Mouse (Mus musculus) left cerebral cortex, postnatal 36 days (tissue): ENCODE results near the gene Gng12. TPM values are rescaled to one million over a fixed set of nuclear protein-coding genes. Genes with fewer than 3 reads are reported as not detected.

ENCODE experiments used
- DNase-seq, 2 experiments: peaks; one replicate each; pipeline ENCODE4 v3.0.0; 2021 to 2022; ENCODE audit warnings: low spot score in 2 of 2, mixed read lengths in 1 of 2
- intact Hi-C: fragments of 180-260 bp; cut with DNase I; formaldehyde crosslinking; loops from one replicate; pipeline ENCODE4 v1.15.1; 2025
- total RNA-seq, 2 experiments: library from RNA; stranded (reverse); gene quantifications; 2 replicates each; pipeline ENCODE4 v1.2.3; 2021

The Gng12 gene
- total RNA-seq, 2 experiments from 2014 or later: 55.8 to 69.6 TPM

DNA sequence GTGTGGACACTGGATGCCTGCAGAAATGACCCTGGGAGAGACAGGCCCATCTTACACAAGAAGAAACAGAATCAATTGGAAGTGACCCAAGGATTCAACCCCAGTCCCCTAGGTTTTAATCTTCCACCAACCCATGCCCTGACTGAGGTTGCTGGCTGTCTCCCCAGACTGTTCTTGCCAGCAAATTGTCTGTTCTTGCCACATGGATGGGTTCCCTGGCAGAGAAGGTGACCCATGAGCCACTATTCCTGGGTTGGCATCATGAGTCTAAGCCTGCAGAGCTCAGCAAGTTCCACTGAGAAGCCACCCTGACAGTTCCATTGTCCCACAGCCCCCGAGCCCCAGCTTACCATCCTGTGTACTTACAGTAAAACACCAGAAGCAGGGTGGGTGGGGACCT, 85.7 kb downstream of the Gng12 start:
- intact Hi-C loops: no loop called here
- DNase-seq: no peak

DNA sequence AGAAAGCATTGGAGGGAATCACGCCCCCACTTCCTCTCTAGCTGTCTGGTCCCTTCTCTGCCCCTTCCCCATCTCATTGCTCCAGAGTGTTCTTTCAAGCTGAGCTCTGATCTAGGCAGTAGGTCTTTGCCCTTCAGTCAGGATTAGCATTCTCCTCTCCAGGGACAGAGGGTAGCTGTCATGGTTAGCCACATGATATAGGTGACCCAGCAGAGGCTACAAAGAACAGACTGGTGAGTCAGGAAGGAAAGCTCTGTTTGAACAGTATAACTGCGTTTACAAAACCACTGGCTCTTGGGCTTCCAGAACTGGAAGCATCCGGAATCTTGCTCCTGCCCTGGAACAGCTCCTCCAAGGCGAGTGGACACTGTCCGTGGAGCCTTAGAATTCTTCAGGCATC, 87.9 kb downstream of the Gng12 start:
- intact Hi-C loops: no loop called here
- DNase-seq: no peak

DNA sequence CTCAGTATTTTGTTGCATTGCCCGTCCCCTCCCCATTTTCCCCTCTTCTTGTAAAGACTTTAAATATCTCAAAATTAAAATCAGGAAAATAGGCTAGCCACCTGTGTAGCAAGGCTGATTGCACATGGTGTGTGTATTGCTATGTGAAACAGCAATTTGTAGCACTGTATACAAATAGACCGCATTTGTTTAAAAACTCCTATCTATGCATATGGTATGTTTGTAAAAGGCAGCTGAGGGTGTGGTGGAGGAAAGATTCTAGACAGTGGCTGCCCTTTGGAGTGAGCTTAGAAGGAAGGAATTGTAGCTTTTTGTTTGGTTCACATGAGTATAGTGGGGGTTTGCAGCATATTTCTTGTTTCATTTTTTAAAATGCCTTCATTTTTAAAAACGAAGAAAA, 88.5 kb downstream of the Gng12 start:
- intact Hi-C loops: no loop called here
- no peak for DNase-seq

DNA sequence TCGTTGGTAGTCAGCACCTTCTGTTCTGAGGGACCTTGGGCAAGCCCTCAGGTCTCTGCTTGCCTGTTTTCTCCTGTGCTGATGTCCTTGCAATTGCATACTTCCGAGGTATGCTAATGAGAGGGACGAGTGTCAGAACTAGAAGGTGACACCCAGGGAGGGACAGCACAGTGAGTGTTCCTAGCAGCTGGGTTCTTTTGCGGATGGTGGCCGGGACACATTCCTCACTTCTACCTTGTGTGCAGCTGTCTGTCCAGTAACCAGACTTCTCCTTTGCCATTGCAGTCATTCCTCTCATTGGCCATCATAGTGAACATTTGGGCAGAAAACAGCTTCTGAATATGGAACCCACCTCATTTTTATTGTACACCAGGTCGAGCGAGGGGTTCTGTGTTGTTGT, 89.3 kb downstream of the Gng12 start:
- DNase-seq: no peak
- intact Hi-C loops: no loop called here

DNA sequence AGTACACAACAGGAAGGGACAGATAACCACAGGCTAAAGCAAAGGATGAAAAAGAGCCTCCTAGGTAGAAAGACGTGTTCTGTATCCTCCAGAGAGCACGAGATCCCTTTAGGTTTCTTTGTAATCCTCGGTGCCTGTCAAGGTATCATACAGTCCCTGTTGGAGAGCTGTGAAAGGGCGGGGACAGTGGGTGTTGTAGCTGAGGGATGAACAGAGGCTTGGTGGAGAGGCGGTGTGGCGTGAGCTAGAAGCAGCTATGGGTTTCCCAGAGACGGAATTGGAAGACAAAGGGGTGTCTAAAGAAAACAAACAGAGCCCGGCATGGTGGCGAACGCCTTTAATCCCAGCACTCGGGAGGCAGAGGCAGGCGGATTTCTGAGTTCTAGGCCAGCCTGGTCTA, 89.9 kb downstream of the Gng12 start:
- intact Hi-C loops: no loop called here
- DNase-seq: no peak

DNA sequence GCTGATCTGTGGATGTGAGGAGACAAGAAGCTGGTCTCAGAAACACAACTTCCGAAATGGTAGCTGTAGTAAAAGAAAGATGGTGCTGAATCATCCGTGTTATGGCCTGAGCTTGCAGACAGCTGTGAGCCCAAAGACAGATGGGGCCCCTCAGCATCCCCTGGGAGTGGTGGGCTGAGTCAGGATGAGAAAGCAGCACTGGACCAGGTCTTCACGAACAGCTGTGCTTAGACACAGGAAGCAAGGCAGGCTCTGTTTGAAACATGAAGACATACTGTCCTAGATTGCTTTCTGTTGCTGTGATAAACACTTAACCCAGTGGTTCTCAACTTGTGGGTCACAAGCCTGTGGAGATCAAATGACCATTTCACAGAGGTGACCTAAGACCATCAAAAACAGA, 91.4 kb downstream of the Gng12 start:
- no peak for DNase-seq

DNA sequence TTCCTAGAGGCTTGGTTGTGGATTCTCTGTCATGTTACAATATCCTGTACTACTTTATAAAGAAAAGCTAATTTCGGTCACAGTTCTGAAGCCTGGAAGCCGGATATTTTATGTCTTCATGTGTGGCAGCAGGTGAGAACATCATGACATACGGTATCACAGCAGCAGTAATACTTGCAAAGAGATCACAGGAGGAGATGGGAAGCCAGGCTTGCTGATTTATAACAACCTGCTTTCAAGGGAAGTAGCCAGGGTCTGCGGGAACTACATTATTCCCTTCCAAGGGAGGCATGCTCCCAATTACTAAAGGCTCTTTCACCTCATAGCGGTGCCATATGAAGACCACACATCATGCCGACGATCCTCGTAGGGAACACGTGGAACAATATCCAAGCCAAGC, 92.2 kb downstream of the Gng12 start:
- no peak for DNase-seq
- intact Hi-C loops: no loop called here

More for the DNA sequence above, 91.4 kb downstream of the Gng12 start:
- intact Hi-C loops: no loop called here

DNA sequence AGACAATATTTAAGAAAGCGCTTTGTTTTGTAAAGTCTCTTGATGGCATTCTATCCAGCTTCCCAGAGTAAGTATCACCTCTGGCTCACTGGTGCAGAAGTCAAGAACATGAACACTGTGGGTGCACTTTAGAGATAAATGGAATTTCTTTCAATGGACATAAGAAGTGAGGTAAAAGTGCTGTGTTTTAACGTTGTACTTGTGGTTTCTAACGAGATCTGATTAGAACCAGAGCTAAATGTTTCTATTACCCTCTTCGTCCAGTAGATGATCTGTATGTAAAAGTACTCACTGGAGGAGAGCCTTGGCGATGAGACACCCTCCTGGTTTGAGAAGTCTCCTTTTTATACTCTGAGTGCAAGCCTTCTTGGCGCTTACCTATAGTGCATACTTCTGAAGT, 92.8 kb downstream of the Gng12 start:
- no peak for DNase-seq
- intact Hi-C loops: no loop called here

DNA sequence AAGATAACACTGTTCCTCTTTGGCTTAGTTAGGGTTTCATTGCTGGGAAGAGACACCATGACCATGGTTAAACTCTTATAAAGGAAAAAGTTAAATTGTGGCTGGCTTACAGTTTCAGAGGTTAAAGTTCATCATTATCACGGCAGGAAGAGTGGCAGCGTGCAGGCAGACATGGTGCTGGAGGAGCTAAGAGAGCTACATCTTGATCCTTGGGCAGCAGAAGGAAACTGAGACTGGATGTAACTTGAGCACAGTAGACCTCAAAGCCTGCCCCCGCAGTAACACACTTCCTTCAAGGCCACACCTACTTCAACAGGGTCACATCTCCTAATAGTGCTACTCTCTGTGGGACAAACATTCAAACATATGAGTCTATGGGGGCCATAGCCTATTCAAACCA, 93.3 kb downstream of the Gng12 start:
- intact Hi-C loops: no loop called here
- no peak for DNase-seq

DNA sequence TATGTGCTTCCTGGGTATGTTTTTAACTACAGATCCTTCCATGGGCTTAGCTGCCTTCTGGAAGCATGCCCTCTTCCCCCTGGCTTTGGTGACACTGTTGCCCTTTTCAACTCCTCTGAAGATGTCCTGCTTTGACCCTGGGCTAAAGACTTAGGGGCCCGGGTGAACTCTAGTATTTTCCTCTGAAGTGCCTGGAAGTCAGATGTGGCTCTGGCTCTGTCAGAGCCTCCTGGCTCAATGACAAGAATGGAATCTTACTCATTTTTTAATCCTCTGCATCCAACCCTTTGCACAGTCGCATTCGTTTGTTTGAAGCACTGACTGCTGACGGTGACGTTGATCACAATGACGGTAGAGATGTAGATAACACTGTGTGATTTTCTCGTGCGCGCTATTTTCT, 96.0 kb downstream of the Gng12 start:
- intact Hi-C loops: no loop called here
- DNase-seq: no peak

DNA sequence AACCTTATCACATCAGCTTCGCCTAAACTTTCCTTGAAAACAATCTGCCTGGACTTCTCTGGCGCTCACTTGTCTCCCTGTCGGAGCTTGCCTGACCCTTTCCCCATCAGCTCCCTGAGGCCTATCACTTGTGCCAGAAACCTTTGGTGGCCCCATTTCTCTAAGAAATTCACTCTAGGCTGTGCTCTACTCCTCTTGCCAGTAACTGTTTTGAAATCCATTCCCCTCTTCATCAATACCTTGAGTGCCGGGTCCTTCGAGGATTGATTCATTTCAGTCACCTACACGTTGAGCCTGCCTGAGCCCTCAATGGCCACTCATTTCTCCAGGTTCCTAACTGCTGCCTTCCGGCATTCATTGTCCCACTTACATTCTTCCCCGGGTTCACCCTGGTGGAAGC, 96.6 kb downstream of the Gng12 start:
- intact Hi-C loops: no loop called here
- DNase-seq: no peak

DNA sequence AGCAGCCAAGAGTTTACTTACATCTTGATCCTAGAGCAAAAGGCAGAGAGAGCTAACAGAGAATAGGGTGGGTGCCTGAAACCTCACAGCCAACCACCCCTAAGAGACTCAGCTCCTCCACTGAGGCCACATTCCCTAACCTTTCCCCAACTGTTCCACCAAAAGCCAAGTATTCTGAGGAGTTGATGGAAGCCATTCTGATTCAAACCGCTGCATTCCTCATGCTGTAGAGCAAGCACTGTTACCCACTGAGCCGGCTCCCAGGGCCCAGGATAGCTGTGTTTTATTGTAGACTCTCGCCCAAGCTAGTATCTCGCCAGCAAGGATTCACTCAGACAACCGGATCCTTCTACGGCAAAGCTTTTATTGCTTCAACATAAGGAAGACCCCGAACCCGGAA, 98.8 kb downstream of the Gng12 start:
- intact Hi-C loops: no loop called here
- no peak for DNase-seq

DNA sequence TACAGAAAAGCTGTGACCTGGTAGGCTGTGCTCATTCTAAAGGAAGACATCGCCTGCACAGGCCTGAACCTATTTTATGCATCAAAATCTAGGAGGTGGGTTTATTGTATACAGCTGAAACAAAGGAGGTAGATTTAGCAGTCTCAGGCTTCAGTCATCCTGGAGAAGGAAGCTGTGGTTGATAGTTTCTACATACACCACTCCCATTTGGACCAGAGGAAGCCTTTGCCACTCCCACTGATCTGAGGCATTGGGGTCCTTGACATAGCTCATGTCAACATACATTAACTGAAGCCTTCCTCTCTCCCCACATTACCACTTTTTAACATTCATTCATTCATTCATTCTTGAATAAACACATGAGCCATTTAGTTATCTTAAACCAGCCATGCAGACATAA, 99.6 kb downstream of the Gng12 start:
- intact Hi-C loops: no loop called here
- DNase-seq: no peak

DNA sequence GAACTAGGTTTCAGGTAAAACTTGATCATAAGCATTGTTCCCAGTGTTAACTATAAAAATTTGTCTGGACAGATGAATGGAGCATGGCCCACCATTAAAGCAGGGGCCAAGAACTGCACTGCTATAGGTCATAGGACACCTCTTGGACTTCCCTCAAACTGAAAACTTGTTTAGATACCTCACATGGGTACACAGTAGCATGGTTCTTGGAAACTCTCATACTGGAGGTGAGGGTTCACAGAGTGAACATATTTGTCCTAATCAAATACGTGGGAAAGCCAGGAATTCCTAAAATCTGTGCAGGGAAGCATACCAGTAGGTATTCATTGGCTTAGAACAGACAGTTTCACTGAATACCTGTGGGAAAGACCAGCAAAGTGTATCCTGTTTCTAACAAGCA, 100.1 kb downstream of the Gng12 start:
- DNase-seq: no peak
- intact Hi-C loops: no loop called here

DNA sequence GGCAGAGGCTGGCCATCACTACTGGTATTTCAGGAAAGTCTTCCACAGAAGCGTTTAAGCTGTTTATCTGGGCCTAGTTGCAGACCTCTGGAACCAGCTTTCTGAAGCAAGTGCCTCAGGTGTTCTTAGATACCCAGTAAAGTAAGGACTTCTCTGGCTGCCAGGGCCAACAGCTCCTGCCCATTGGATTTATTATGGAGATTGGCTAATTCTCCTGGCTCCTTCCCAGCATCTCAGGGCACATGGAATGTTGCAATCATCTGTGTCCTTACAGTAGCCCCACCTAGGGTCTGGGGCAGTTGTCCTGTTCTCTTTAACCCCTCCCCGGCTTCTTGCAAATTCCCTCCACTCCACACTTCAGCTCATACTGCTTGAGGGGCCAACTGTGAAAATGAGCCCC, 102.4 kb downstream of the Gng12 start:
- intact Hi-C loops: no loop called here
- no peak for DNase-seq

DNA sequence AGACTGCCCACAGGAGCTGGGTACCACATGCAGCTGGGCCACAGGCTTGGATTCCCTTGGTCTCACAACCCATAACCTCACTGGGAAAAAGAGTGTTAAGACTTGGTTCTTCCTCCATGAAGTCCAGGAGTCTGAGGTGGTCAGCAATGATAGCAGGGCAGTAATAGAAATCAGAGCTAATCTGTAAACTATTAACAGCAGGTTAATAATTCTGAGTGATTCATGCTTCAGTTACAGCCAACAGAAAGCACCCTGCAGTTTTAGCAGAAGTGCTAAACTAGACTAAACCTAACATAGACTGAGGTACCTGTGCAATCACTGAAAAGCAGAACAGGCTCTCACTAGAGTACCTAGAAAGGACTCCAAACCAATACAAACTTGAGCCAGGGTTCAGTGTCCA, 103.6 kb downstream of the Gng12 start:
- intact Hi-C loops: no loop called here

DNA sequence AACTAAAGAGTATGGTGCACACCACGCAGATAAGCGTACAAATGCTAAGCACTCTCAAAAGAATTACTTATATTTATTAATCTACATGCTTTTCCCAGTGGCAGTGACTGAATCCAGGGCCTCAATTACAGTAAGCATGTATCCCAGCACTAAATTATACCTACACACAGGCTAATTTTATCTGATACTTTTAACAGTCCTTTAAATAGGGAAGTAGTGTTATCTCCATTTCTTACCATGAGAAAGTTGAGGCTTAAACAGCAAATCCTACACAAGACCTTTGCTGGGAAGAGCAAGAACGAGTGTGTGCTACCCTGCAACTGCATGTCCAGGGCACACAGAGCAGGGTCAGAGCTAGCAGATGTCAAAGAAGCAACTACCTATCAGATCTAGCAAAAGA, 113.7 kb downstream of the Gng12 start:
- intact Hi-C loops: no loop called here

More for the DNA sequence above, 103.6 kb downstream of the Gng12 start:
- DNase-seq: no peak

DNA sequence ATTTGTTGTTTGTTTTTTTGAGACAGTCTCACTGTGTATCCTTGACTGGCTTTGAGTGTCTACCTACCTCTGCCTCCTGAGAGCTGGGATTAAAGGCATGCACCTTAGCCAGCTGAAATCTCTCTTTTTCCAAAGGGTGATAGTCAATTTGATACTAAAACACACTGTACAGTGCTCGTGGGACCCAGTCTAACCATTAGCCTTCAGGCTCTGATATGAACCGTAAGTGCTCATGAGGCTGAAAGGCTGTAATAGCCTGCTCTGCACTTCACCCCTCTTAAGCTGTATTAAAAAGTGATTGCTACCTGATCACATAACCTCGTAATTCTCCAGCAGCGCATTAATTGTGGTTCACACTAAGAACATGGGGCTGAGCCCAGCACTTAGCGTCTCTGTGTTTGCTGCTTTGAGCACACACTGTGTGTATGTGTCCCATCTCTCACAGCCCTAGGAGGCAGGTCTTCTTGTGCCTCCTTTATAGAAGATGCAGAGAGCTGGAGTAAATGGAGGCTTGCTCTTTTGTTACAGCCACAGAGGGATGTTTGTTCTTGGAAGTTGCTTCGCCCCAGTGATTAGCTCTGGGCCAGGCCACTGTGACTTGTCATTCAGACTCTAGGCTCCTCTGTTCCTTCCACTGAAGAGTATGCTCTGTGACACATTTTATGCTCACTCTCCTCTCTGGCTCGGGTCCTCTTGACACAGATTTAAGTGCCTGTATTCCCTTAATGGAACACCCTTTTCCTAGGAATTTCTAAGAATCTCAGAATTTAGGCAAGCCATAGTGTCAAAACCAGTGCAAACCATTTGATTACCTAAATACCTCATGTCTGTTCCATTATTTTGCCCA, 114.4 kb downstream of the Gng12 start:
- intact Hi-C loops: no loop called here
- no peak for DNase-seq

More for the DNA sequence above, 113.7 kb downstream of the Gng12 start:
- no peak for DNase-seq

DNA sequence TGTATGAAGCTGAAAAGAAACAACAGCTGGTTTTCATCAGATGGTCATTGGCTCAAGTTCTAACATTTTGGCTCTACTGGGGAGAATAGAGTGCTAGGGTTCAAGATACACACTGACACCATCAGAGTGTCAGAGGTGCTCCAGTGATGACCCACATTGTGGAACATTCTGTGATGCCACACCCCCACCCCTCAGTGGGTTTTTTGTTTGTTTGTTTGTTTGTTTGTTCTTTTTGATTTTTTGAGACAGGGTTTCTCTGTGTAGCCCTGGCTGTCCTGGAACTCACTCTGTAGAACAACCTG, 115.0 kb downstream of the Gng12 start:
- intact Hi-C loops: no loop called here
- DNase-seq: no peak

DNA sequence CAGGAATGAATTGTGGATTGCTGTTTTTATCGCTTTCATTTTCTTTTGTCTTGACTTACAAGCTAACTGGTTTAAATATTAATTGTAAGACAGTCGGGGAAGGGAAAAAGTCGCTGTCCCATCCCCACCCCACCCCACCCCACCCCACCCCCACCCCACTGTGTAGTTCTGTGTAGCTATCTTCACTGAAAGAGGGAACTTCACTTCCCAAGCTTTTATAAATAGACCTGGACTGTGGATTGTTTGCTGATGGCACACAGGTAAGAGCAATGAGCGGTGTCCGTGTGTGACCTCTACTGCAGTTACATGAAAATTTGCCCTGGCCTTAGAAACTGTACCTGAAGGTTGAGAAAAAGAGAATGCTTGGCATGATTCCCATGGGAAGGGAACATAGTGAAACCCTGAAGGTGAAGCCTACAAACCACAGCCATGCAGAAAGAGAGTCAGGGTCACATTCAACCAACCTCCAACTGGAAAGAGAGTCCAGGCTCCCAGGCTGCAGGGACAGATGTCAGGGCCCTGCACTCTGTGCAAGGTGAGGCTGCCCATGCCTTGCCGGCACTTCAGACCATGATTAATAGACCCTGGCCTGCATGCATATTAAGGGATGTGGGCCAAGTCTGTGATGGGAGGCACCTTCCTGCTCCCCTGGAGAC, 117.2 kb downstream of the Gng12 start:
- DNase-seq: no peak
- intact Hi-C loops: no loop called here

DNA sequence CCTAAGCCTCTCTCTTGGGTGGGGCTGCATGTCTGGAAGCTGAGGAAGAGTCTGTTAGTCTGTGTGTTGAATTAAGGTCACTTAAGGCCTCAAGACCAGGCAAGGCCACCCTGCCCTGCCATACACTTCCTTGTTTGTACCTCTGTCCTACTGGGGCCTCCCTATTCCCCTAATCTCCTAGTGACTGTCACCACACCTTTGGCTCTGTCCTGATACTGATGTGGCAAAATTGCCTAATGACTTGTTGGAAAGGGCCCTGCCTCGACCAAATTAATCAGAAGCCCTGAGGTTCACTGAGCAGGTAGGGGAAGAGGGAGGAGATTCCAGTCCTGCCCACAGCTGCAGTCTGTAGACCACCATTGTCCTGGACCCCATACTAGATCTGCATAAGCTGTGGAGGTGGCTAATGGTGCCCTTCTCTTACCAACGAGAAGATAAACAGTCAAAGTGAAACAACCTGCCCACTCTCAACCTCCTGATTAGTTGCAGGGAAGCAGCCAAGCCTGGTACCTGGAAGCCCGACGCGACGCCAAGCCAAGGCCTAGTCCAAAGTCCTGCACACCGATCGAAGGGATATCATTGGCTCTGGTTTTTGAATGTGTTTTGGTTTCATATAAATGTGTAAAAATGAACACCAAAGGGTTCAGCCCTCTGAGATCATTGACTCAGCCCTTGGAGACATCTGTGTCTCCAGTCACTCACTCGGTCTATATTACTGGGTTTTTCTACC, 117.9 kb downstream of the Gng12 start:
- intact Hi-C loops: no loop called here
- no peak for DNase-seq
